Mouse (Mus musculus): ENCODE measurements around the gene Cks1b. TPM values are rescaled to one million over a fixed set of nuclear protein-coding genes. Genes with fewer than 3 reads are reported as not detected.

Gene Cks1b
- total and polyA plus RNA-seq, 2 experiments from 2014 or later, result 43.6 to 103 TPM

DNA sequence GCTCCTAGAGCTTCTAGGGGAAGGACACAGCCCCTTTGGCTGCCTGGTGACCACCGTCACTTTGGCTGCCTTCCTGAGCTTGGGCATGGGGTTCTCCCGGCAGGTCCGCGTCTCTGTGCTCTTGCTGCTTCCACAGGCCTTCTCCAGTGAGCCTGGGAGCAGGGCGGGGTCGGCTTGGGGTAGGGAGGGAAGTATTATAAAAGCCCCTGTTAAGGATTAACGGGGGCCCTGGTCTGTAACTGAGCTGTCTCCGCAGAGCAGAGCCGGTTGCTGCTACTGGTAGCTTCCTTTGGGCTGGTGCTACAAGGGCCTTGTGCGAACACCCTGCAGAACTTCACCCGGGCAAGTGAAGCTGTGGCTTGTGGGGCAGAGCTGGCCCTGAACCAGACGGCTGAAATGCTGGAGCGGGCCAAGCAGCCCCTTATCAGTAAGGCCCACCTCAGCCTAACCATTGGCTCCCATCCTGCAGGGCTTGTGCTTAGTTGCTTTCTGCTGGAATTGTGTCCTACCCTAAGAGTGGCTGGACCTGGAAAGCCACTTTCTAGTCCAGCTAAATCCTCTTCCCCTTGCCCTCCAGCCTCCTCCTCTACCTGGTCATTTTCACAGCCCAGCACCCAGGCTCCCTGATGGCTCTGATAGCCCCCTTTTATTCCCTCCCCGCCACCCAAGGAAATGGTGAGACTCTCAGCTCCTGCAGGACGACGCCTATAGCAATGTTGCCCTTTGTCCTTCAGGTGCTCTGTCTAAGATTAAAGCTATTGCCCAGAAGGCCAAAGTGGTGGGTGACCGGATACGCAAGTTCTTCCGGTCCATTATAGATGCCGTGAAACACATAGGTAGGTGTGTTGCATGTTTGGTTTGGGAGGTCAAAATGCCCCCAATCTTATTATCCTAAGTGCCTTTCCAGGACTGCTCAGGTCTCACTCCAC is 52.4 kb downstream of the Cks1b start:
- H3K27me3 ChIP-seq (ENCODE audit: insufficient read depth, low read length), result 0 out of 2 replicates have a peak, but pooled peaks cover 5% of the 10 kb centered on the region
- no peak overlapping the region for H3K4me2 ChIP-seq (ENCODE audit: low read depth, low read length)
- no peak overlapping the region for H3K9ac ChIP-seq (replicated peaks; ENCODE audit: low read length)
- ATAC-seq, result no peak
- WGBS, result 76% methylated on average over 20 of the region's 20 CpGs
- H3K27ac ChIP-seq, result no peak overlapping the region
- no peak overlapping the region for H3K4me3 ChIP-seq (ENCODE audit: low read length)
- no peaks in the 10 kb centered on the region for H3K36me3 ChIP-seq (ENCODE audit: insufficient read depth, low read length)
- no peak for TF ChIP-seq CTCF (IDR thresholded peaks at IDR 0.05; ENCODE audit: low read depth)
- no peaks in the 10 kb centered on the region for H3K4me1 ChIP-seq (ENCODE audit: insufficient read depth, low read length)
- DNase-seq (ENCODE audit: low spot score), result no peak
- no peaks in the 10 kb centered on the region for H3K9me3 ChIP-seq (ENCODE audit: low read length)

Other genes with a start within 250 kb of the Cks1b start
- 60.4 and 77.5 TPM in 2 replicates for gene Scamp3, start 240.9 kb downstream of the Cks1b start, total RNA-seq (2014; rRNA removed)
- 139 and 143 TPM in 2 replicates for gene Scamp3, start 240.9 kb downstream of the Cks1b start, polyA plus RNA-seq (2015; fragmentation: Nextera tagmentation; extraction: Ambion mirVana)
- 15.2 and 19.7 TPM in 2 replicates for gene Fam189b, start 235.2 kb downstream of the Cks1b start, total RNA-seq (2014; rRNA removed)
- 29.1 and 29.2 TPM in 2 replicates for gene Fam189b, start 235.2 kb downstream of the Cks1b start, polyA plus RNA-seq (2015; fragmentation: Nextera tagmentation; extraction: Ambion mirVana)
- gene Gba, start 215.5 kb downstream of the Cks1b start, total RNA-seq (2014; rRNA removed), result 62.5 and 77.4 TPM in 2 replicates
- 45.8 and 46.8 TPM in 2 replicates for gene Gba, start 215.5 kb downstream of the Cks1b start, polyA plus RNA-seq (2015; fragmentation: Nextera tagmentation; extraction: Ambion mirVana)
- 29.4 and 37.9 TPM in 2 replicates for gene Thbs3, start 203.2 kb downstream of the Cks1b start, total RNA-seq (2014; rRNA removed)
- gene Thbs3, start 203.2 kb downstream of the Cks1b start, polyA plus RNA-seq (2015; fragmentation: Nextera tagmentation; extraction: Ambion mirVana), result 36.8 and 37.2 TPM in 2 replicates
- gene Mtx1, start 191.3 kb downstream of the Cks1b start, total RNA-seq (2014; rRNA removed), result 103 and 130 TPM in 2 replicates
- gene Mtx1, start 191.3 kb downstream of the Cks1b start, polyA plus RNA-seq (2015; fragmentation: Nextera tagmentation; extraction: Ambion mirVana), result 186 TPM in 2 replicates
- gene Muc1, start 189.3 kb downstream of the Cks1b start, total RNA-seq (2014; rRNA removed), result 1.9 TPM in 2 replicates
- 0.82 and 1.5 TPM in 2 replicates for gene Muc1, start 189.3 kb downstream of the Cks1b start, polyA plus RNA-seq (2015; fragmentation: Nextera tagmentation; extraction: Ambion mirVana)
- gene Krtcap2, start 172.4 kb downstream of the Cks1b start, total RNA-seq (2014; rRNA removed), result 74.9 and 111 TPM in 2 replicates
- 250 and 268 TPM in 2 replicates for gene Krtcap2, start 172.4 kb downstream of the Cks1b start, polyA plus RNA-seq (2015; fragmentation: Nextera tagmentation; extraction: Ambion mirVana)
- 97.9 and 101 TPM in 2 replicates for gene Trim46, start 172.1 kb downstream of the Cks1b start, total RNA-seq (2014; rRNA removed)
- 42.9 and 49.8 TPM in 2 replicates for gene Trim46, start 172.1 kb downstream of the Cks1b start, polyA plus RNA-seq (2015; fragmentation: Nextera tagmentation; extraction: Ambion mirVana)
- 295 and 347 TPM in 2 replicates for gene Dpm3, start 159.0 kb downstream of the Cks1b start, total RNA-seq (2014; rRNA removed)
- 95.5 and 97.8 TPM in 2 replicates for gene Dpm3, start 159.0 kb downstream of the Cks1b start, polyA plus RNA-seq (2015; fragmentation: Nextera tagmentation; extraction: Ambion mirVana)
- 30.1 and 30.8 TPM in 2 replicates for gene Slc50a1, start 147.8 kb downstream of the Cks1b start, total RNA-seq (2014; rRNA removed)
- 47.2 and 49.1 TPM in 2 replicates for gene Slc50a1, start 147.8 kb downstream of the Cks1b start, polyA plus RNA-seq (2015; fragmentation: Nextera tagmentation; extraction: Ambion mirVana)
- gene Efna1, start 137.2 kb downstream of the Cks1b start, total RNA-seq (2014; rRNA removed), result 3.9 and 5.9 TPM in 2 replicates
- gene Efna1, start 137.2 kb downstream of the Cks1b start, polyA plus RNA-seq (2015; fragmentation: Nextera tagmentation; extraction: Ambion mirVana), result 7.4 and 10.9 TPM in 2 replicates
- gene Efna3, start 95.4 kb downstream of the Cks1b start, total RNA-seq (2014; rRNA removed), result 107 and 171 TPM in 2 replicates
- 57.0 and 61.4 TPM in 2 replicates for gene Efna3, start 95.4 kb downstream of the Cks1b start, polyA plus RNA-seq (2015; fragmentation: Nextera tagmentation; extraction: Ambion mirVana)
- gene Efna4, start 80.4 kb downstream of the Cks1b start, total RNA-seq (2014; rRNA removed), result 7.6 and 9.6 TPM in 2 replicates
- 3.5 and 4.2 TPM in 2 replicates for gene Efna4, start 80.4 kb downstream of the Cks1b start, polyA plus RNA-seq (2015; fragmentation: Nextera tagmentation; extraction: Ambion mirVana)
- gene Adam15, start 68.4 kb downstream of the Cks1b start, total RNA-seq (2014; rRNA removed), result 94.4 and 107 TPM in 2 replicates
- gene Adam15, start 68.4 kb downstream of the Cks1b start, polyA plus RNA-seq (2015; fragmentation: Nextera tagmentation; extraction: Ambion mirVana), result 67.6 and 73.2 TPM in 2 replicates
- gene Dcst2, start 56.4 kb downstream of the Cks1b start, total RNA-seq (2014; rRNA removed), result 0.07 and 0.31 TPM in 2 replicates
- gene Dcst2, start 56.4 kb downstream of the Cks1b start, polyA plus RNA-seq (2015; fragmentation: Nextera tagmentation; extraction: Ambion mirVana), result 0.20 and 0.42 TPM in 2 replicates
- 0.05 TPM in 1 of 2 replicates, not detected in the other for gene Dcst1, start 53.1 kb downstream of the Cks1b start, total RNA-seq (2014; rRNA removed)
- 1.00 and 1.1 TPM in 2 replicates for gene Dcst1, start 53.1 kb downstream of the Cks1b start, polyA plus RNA-seq (2015; fragmentation: Nextera tagmentation; extraction: Ambion mirVana)
- gene Zbtb7b, start 23.6 kb downstream of the Cks1b start, total RNA-seq (2014; rRNA removed), result 3.7 and 5.4 TPM in 2 replicates
- 0.73 and 0.82 TPM in 2 replicates for gene Zbtb7b, start 23.6 kb downstream of the Cks1b start, polyA plus RNA-seq (2015; fragmentation: Nextera tagmentation; extraction: Ambion mirVana)
- gene Lenep, start 15.6 kb downstream of the Cks1b start, total RNA-seq (2014; rRNA removed), result not detected in 2 replicates
- gene Lenep, start 15.6 kb downstream of the Cks1b start, polyA plus RNA-seq (2015; fragmentation: Nextera tagmentation; extraction: Ambion mirVana), result not detected in 2 replicates
- 32.1 and 40.7 TPM in 2 replicates for gene Flad1, start 6.5 kb downstream of the Cks1b start, total RNA-seq (2014; rRNA removed)
- gene Flad1, start 6.5 kb downstream of the Cks1b start, polyA plus RNA-seq (2015; fragmentation: Nextera tagmentation; extraction: Ambion mirVana), result 23.8 and 26.8 TPM in 2 replicates
- gene Shc1, start 60 bp upstream of the Cks1b start, total RNA-seq (2014; rRNA removed), result 29.6 and 33.4 TPM in 2 replicates
- 12.8 and 13.9 TPM in 2 replicates for gene Shc1, start 60 bp upstream of the Cks1b start, polyA plus RNA-seq (2015; fragmentation: Nextera tagmentation; extraction: Ambion mirVana)
- 74.1 and 74.7 TPM in 2 replicates for gene Pygo2, start 11.8 kb upstream of the Cks1b start, total RNA-seq (2014; rRNA removed)
- gene Pygo2, start 11.8 kb upstream of the Cks1b start, polyA plus RNA-seq (2015; fragmentation: Nextera tagmentation; extraction: Ambion mirVana), result 28.8 and 31.0 TPM in 2 replicates
- gene Pbxip1, start 18.3 kb upstream of the Cks1b start, total RNA-seq (2014; rRNA removed), result 22.5 and 33.6 TPM in 2 replicates
- 28.5 and 31.3 TPM in 2 replicates for gene Pbxip1, start 18.3 kb upstream of the Cks1b start, polyA plus RNA-seq (2015; fragmentation: Nextera tagmentation; extraction: Ambion mirVana)
- gene Pmvk, start 36.2 kb upstream of the Cks1b start, total RNA-seq (2014; rRNA removed), result 65.4 and 74.2 TPM in 2 replicates
- 117 and 120 TPM in 2 replicates for gene Pmvk, start 36.2 kb upstream of the Cks1b start, polyA plus RNA-seq (2015; fragmentation: Nextera tagmentation; extraction: Ambion mirVana)
- gene Kcnn3, start 101.8 kb upstream of the Cks1b start, total RNA-seq (2014; rRNA removed), result 20.8 and 27.3 TPM in 2 replicates
- 7.2 and 7.4 TPM in 2 replicates for gene Kcnn3, start 101.8 kb upstream of the Cks1b start, polyA plus RNA-seq (2015; fragmentation: Nextera tagmentation; extraction: Ambion mirVana)